Mouse (Mus musculus) stomach, postnatal 0 days (tissue): ENCODE measurements around the gene Scgn. TPM values are rescaled to one million over a fixed set of nuclear protein-coding genes. Genes with fewer than 3 reads are reported as not detected.

Experiments
- ATAC-seq: fragments of 200-750 bp; cut with Nextera tagmentation; 2 replicates; pipeline ENCODE4 v1.8.0; 2017; ENCODE audit not compliant: low FRiP score, low TSS enrichment
- DNase-seq: peaks from one replicate; pipeline ENCODE4 v3.0.0-alpha.2; 2016; ENCODE audit warnings: low spot score
- H3K27ac ChIP-seq: fragments of 300-500 bp; sonication (generic); replicated peaks from 2 replicates; pipeline ENCODE4 v1.5.1; 2014; ENCODE audit warnings: mild to moderate bottlenecking, control low read depth
- H3K27me3 ChIP-seq: fragments of 300-500 bp; sonication (generic); 2 replicates; pipeline ENCODE4 v1.6.1; 2014; ENCODE audit warnings: low read length; ENCODE audit not compliant: control insufficient read depth, insufficient read depth
- H3K36me3 ChIP-seq: fragments of 300-500 bp; sonication (generic); 2 replicates; pipeline ENCODE4 v1.6.1; 2014; ENCODE audit warnings: low read length, mixed read lengths; ENCODE audit not compliant: control insufficient read depth, insufficient read depth
- H3K4me1 ChIP-seq: fragments of 300-500 bp; sonication (generic); replicated peaks from 2 replicates; pipeline ENCODE4 v1.6.1; 2014; ENCODE audit warnings: antibody characterized with exemption; ENCODE audit not compliant: control insufficient read depth, insufficient read depth
- H3K4me2 ChIP-seq: fragments of 300-500 bp; sonication (generic); replicated peaks from 2 replicates; pipeline ENCODE4 v1.6.1; 2014; ENCODE audit warnings: low read depth, mild to moderate bottlenecking, control low read depth, moderate library complexity
- H3K4me3 ChIP-seq: fragments of 300-500 bp; sonication (generic); 2 replicates; pipeline ENCODE4 v1.5.1; 2014; ENCODE audit warnings: low read depth, low read length, control low read depth
- H3K9ac ChIP-seq: fragments of 300-500 bp; sonication (generic); 2 replicates; pipeline ENCODE4 v1.6.1; 2014; ENCODE audit warnings: mild to moderate bottlenecking, low read length, control low read depth, mixed read lengths
- H3K9me3 ChIP-seq: fragments of 300-500 bp; sonication (generic); 2 replicates; pipeline ENCODE4 v1.6.1; 2016; ENCODE audit warnings: low read length; ENCODE audit not compliant: control insufficient read depth
- CTCF ChIP-seq: IDR thresholded peaks from 2 replicates; pipeline ENCODE4 v1.5.1; 2016; ENCODE audit warnings: antibody characterized with exemption, low read depth, mild to moderate bottlenecking, moderate library complexity
- EP300 ChIP-seq: optimal IDR thresholded peaks from 2 replicates; pipeline ENCODE3; 2016; ENCODE audit warnings: antibody characterized with exemption
- WGBS: fragments of 180-500 bp; shearing (Covaris S2); extraction: QIAGEN DNeasy Blood & Tissue Kit; methylation state at CpG from one replicate; pipeline ENCODE4 v1.1.7; 2014; 5-methylcytosine and 5-hydroxymethylcytosine counted together
- polyA plus RNA-seq: library from polyadenylated mRNA; unstranded; fragments of >200 nt; fragmentation: Nextera tagmentation; extraction: Ambion mirVana; gene quantifications from 2 replicates; pipeline ENCODE4 v1.2.1, GENCODE M21; 2015

Scgn gene
- polyA plus RNA-seq, 1 experiment from 2014 or later, result 10.9 TPM

- WGBS, result 42% methylated on average over 5 of the region's 5 CpGs
- no peak for ATAC-seq
Measured at GRCm38 (mm10) chr13:23990451-23990850, 563 bp downstream of the Scgn start.

GRCm38 (mm10) chr13:23985130-23985529 lies 5.9 kb downstream of the Scgn start:
- H3K4me3 ChIP-seq, result no peak overlapping the region
- no peak for TF ChIP-seq CTCF
- TF ChIP-seq EP300, result no peak
- DNase-seq (no peak), ATAC-seq (no peak)
- H3K4me1 ChIP-seq, result no peaks in the 10 kb centered on the region
- no peak overlapping the region for H3K9ac ChIP-seq
- H3K36me3 ChIP-seq, result no peaks in the 10 kb centered on the region
- 40% methylated on average over 3 of the region's 3 CpGs for WGBS
- no peak overlapping the region for H3K4me2 ChIP-seq
- no peaks in the 10 kb centered on the region for H3K27me3 ChIP-seq
- H3K9me3 ChIP-seq, result no peaks in the 10 kb centered on the region
- no peak overlapping the region for H3K27ac ChIP-seq

More at GRCm38 (mm10) chr13:23990451-23990850, 563 bp downstream of the Scgn start:
- no peak overlapping the region for H3K27ac ChIP-seq
- H3K4me3 ChIP-seq, result no peak overlapping the region
- H3K27me3 ChIP-seq, result no peaks in the 10 kb centered on the region; the same call in 1 of the 2 replicates
- H3K4me2 ChIP-seq, result no peak overlapping the region
- TF ChIP-seq EP300 (no peak), CTCF (no peak)
- H3K36me3 ChIP-seq, result no peaks in the 10 kb centered on the region
- H3K4me1 ChIP-seq, result no peaks in the 10 kb centered on the region
- no peak overlapping the region for H3K9ac ChIP-seq
- H3K9me3 ChIP-seq, result no peaks in the 10 kb centered on the region
- no peak for DNase-seq

GRCm38 (mm10) chr13:23972271-23972670 lies 18.7 kb downstream of the Scgn start:
- Histone ChIP-seq H3K4me1 (no peaks in the 10 kb centered on the region), H3K9ac (no peak overlapping the region), H3K9me3 (no peaks in the 10 kb centered on the region), H3K4me3 (no peak overlapping the region), H3K36me3 (no peaks in the 10 kb centered on the region), H3K27me3 (no peaks in the 10 kb centered on the region), H3K27ac (no peak overlapping the region), H3K4me2 (no peak overlapping the region)
- no peak for DNase-seq
- no peak for ATAC-seq
- WGBS, result 48% methylated on average over 5 of the region's 5 CpGs
- TF ChIP-seq EP300 (no peak), CTCF (no peak)

GRCm38 (mm10) chr13:23971870-23972269 lies 19.1 kb downstream of the Scgn start:
- ATAC-seq (no peak), DNase-seq (no peak)
- Histone ChIP-seq H3K27me3 (no peaks in the 10 kb centered on the region), H3K9me3 (no peaks in the 10 kb centered on the region), H3K4me1 (no peaks in the 10 kb centered on the region), H3K36me3 (no peaks in the 10 kb centered on the region), H3K27ac (no peak overlapping the region), H3K4me3 (no peak overlapping the region), H3K4me2 (no peak overlapping the region), H3K9ac (no peak overlapping the region)
- TF ChIP-seq EP300 (no peak), CTCF (no peak)
- 66% methylated on average over 2 of the region's 2 CpGs for WGBS

GRCm38 (mm10) chr13:23964909-23965308 lies 26.1 kb downstream of the Scgn start:
- Histone ChIP-seq H3K4me3 (no peak overlapping the region), H3K27ac (no peak overlapping the region), H3K4me1 (no peaks in the 10 kb centered on the region), H3K36me3 (no peaks in the 10 kb centered on the region), H3K9me3 (no peaks in the 10 kb centered on the region), H3K27me3 (no peaks in the 10 kb centered on the region), H3K9ac (no peak overlapping the region), H3K4me2 (no peak overlapping the region)
- TF ChIP-seq EP300 (no peak), CTCF (no peak)
- DNase-seq (no peak), ATAC-seq (no peak)
- WGBS, result 74% methylated on average over 2 of the region's 2 CpGs

- Histone ChIP-seq H3K27ac (no peak overlapping the region), H3K36me3 (no peaks in the 10 kb centered on the region), H3K27me3 (no peaks in the 10 kb centered on the region), H3K4me3 (no peak overlapping the region), H3K4me2 (no peak overlapping the region), H3K9me3 (no peaks in the 10 kb centered on the region), H3K4me1 (no peaks in the 10 kb centered on the region), H3K9ac (no peak overlapping the region)
- no peak for TF ChIP-seq EP300
- WGBS, result 7% methylated on average over 2 of the region's 2 CpGs
- DNase-seq, result no peak
- ATAC-seq, result no peak
Measured at GRCm38 (mm10) chr13:23959776-23960175, 31.2 kb downstream of the Scgn start.

- DNase-seq (peak; percentile 31), ATAC-seq (no peak)
- H3K36me3 ChIP-seq, result no peaks in the 10 kb centered on the region
- 62% methylated on average over 3 of the region's 3 CpGs for WGBS
- H3K4me1 ChIP-seq, result no peaks in the 10 kb centered on the region
- TF ChIP-seq EP300 (no peak), CTCF (peak; percentile 64)
- H3K9ac ChIP-seq, result no peak overlapping the region
- H3K4me2 ChIP-seq, result no peak overlapping the region
- no peak overlapping the region for H3K27ac ChIP-seq
- no peak overlapping the region for H3K4me3 ChIP-seq
- H3K9me3 ChIP-seq, result no peaks in the 10 kb centered on the region
- H3K27me3 ChIP-seq, result no peaks in the 10 kb centered on the region
Measured at GRCm38 (mm10) chr13:23950928-23951327, 40.1 kb downstream of the Scgn start.
